Mouse (Mus musculus) Patski (cell line): ENCODE measurements around the gene Fzd4. TPM values are rescaled to one million over a fixed set of nuclear protein-coding genes. Genes with fewer than 3 reads are reported as not detected.

Source experiments
- ATAC-seq: fragments of 100-300 bp; one replicate; pipeline ENCODE4 v1.8.0; 2021
- CTCF ChIA-PET: fragments of 350-600 bp; sonication (Branson Sonifier 250); formaldehyde crosslinking; loops from one replicate; lab custom pipeline; 2022; ENCODE audit warnings: inconsistent platforms; lab: Charles Lee
- POLR2A ChIA-PET: fragments of 350-600 bp; sonication (Branson Sonifier 250); formaldehyde crosslinking; loops from one replicate; lab custom pipeline; 2022; ENCODE audit warnings: antibody characterized with exemption, inconsistent platforms; lab: Charles Lee
- DNase-seq: peaks from one replicate; pipeline ENCODE4 v3.0.0-alpha.2; 2011; ENCODE audit warnings: low read depth, low spot score
- H3K27me3 ChIP-seq: fragments of 371-371 bp; one replicate; pipeline ENCODE4 v1.5.1; 2021
- CTCF ChIP-seq: fragments of 100-300 bp; IDR thresholded peaks from one replicate; pipeline ENCODE4 v1.5.1; 2021
- in situ Hi-C: fragments of 300-500 bp; cut with MboI; formaldehyde crosslinking; loops from 3 replicates; pipeline ENCODE4 v1.11.1; 2018; ENCODE audit warnings: low pct_unique_long_range_greater_than_20kb, mixed read lengths
- polyA plus RNA-seq: library from polyadenylated mRNA; unstranded; gene quantifications from one replicate; pipeline ENCODE4 v1.2.3, GENCODE M21; 2021

Gene Fzd4
- polyA plus RNA-seq, 1 experiment from 2014 or later: 55.9 TPM

DNA sequence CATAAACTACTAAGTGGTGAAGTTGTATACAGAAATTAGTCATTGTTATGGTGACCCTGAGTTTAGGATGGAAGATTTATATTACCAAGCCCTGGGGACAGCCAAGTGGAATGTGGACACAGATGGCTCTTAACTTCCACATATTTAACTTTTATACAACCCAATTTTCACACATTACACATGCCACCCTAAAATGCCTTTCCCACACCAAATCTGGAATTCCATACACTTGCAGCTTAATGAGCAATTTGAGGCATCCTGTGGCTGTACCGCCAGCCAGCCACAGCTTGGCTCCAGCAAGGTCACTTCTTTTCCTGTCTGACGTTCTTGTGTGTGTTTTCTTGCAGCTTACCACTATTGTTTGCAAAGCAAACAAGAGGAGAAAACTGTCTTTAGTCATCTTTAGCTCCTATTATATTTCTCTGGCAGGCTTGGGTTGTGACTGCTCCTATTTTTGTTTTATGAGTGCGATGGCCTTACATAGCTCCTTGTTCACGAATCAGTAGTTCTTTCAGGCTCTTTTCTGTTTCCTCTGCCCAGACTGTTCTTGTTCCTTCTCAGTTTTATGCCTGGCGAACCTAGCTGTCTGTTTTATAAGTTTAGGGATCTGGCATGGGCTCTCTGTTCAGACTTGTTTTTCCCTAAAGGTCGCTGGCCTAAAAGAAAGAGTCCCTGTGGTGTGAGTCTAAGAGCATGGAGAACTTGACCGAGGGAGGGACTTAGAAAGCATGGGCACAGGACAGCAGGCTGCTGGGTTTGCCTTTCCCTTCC lies 23.0 kb upstream of the Fzd4 start:
- no peak for TF ChIP-seq CTCF
- POLR2A ChIA-PET: interaction anchor here (1.3 kb wide), 1 partner anchor 9 kb away, joined by 3 read pairs; no protein-coding TSS in a partner anchor
- in situ Hi-C loops: no loop called here
- DNase-seq (no peak), ATAC-seq (peak; percentile 85)
- CTCF ChIA-PET: interaction anchor here (1.0 to 1.3 kb wide), 2 partner anchors 16 to 20 kb away, joined by 3 read pairs; no protein-coding TSS in a partner anchor
- no peaks in the 10 kb centered on the region for H3K27me3 ChIP-seq

DNA sequence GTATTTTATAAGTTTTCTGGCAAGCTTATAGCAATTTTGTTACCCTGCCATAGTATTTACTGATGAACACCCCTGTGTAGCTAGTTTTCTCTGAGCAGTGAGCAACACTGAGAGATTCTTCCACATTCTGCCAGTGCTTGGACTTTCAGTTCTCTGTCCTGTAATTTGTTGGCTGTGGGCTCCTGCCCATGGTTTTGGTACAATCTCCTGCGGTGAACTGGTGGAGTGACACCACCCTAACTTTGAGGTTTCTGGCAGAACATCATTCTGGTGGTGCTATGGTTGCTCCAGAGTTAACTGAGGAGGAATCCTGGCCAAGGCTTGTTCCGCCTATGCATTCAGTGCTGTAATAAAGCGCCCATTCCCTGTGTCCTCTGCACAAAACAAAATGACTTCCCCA lies 21.3 kb upstream of the Fzd4 start:
- ChIA-PET POLR2A (no interaction called here), CTCF (interaction anchor here (1.6 to 1.7 kb wide), 2 partner anchors 9 to 31 kb away, joined by 3 to 4 read pairs; no protein-coding TSS in a partner anchor)
- no peak for TF ChIP-seq CTCF
- in situ Hi-C loops: no loop called here
- ATAC-seq (no peak), DNase-seq (no peak)
- H3K27me3 ChIP-seq: no peaks in the 10 kb centered on the region

DNA sequence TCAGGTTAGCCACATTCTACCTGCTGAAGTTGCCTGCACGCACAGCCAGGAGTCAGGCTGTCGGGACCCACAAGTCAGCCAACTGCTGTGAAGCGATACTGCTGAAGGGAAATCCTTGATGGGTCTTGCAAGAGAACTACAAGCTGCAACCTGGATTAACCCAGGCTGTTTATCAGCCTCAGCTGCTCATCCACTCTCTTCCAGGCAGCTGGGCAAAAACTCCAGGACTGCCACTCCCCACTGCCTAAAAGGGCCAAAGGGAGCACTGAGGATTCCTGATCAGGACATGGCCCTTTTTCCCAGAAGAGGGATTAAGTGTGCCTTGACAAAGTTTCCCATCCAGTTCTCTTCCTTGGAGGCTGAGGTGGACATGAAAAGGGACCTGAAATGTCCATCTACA lies 15.2 kb upstream of the Fzd4 start:
- ATAC-seq: no peak
- ChIA-PET CTCF (interaction anchor here (1.0 to 1.8 kb wide), 2 partner anchors 12 to 19 kb away, joined by 4 to 5 read pairs; no protein-coding TSS in a partner anchor), POLR2A (interaction anchor here (0.7 kb wide), 1 partner anchor 72 kb away, joined by 4 read pairs; no protein-coding TSS in a partner anchor)
- in situ Hi-C loops: no loop called here
- DNase-seq: no peak
- TF ChIP-seq CTCF: no peak
- H3K27me3 ChIP-seq: no peaks in the 10 kb centered on the region

DNA sequence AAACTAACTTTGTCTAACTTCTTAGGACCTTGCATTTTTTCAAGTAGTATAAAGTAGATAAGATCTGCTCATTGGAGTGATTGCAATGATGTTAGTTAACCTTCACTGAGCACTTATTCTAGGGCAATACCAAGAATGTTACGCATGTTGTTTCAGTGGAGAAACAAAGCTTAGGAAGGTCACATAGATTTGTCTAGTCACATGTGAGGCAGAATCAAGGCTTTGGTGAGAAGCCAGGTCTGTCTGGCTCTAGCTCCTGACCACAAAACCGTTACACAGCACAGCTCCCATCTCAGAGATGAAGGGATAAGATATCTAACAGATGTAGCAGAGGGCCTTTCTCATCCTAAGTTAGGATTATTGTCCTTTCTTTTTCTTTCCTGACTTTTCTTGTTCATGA lies 13.5 kb upstream of the Fzd4 start:
- ATAC-seq (peak; percentile 60), DNase-seq (no peak)
- no peaks in the 10 kb centered on the region for H3K27me3 ChIP-seq
- ChIA-PET POLR2A (no interaction called here), CTCF (interaction anchor here (1.4 to 3.3 kb wide), 3 partner anchors 11 to 31 kb away, joined by 3 to 20 read pairs (median 5); no protein-coding TSS in a partner anchor)
- TF ChIP-seq CTCF: no peak
- in situ Hi-C loops: no loop called here

DNA sequence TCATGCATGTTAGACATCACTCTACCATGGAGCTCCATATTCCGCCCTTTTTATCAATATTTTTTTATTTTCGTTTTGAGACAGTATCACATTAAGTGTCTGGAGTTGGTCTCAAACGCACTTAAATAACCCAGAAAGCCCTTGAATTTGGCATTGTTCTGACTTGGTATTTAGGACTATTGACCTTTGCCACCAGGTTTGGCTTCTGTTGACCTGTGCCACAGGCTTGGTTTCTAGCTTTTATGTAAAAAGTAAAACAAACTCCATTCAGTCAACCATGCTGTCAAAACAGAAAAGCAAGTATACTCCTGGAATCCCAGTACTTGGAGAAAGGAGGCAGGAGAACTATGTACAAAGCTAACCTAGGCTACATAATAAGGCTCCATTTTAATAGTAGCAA lies 12.9 kb upstream of the Fzd4 start:
- DNase-seq (no peak), ATAC-seq (no peak)
- H3K27me3 ChIP-seq: no peaks in the 10 kb centered on the region
- ChIA-PET CTCF (interaction anchor here (0.7 to 3.3 kb wide), 5 partner anchors 11 to 911 kb away, joined by 3 to 20 read pairs (median 3); no protein-coding TSS in a partner anchor), POLR2A (interaction anchor here (0.9 kb wide), 1 partner anchor 25 kb away, joined by 3 read pairs; no protein-coding TSS in a partner anchor)
- in situ Hi-C loops: no loop called here
- TF ChIP-seq CTCF: no peak

DNA sequence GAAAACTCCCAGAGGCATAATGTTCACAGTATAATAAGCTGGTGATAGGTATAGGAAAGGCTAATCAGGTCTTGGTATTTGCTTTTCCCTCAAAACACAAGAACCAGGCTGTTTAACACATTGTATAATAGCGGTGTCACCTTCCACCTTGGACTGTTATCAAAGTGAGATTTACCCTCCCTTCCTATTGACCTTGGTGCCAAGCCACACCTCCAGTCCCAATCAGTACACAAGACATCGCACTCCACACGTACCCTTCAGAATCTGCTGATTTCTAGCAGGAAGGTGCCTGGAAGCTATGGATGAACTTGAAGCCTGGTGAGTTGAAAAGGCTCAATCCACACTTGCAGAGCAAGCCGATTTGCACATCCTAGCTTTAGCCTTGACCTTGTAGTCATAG lies 12.3 kb upstream of the Fzd4 start:
- ATAC-seq: no peak
- no peak for TF ChIP-seq CTCF
- in situ Hi-C loops: no loop called here
- H3K27me3 ChIP-seq: no peaks in the 10 kb centered on the region
- DNase-seq: no peak
- ChIA-PET POLR2A (interaction anchor here (0.9 kb wide), 1 partner anchor 25 kb away, joined by 3 read pairs; no protein-coding TSS in a partner anchor), CTCF (interaction anchor here (0.9 to 3.3 kb wide), 4 partner anchors 8 to 27 kb away, joined by 3 to 20 read pairs (median 4); no protein-coding TSS in a partner anchor)

DNA sequence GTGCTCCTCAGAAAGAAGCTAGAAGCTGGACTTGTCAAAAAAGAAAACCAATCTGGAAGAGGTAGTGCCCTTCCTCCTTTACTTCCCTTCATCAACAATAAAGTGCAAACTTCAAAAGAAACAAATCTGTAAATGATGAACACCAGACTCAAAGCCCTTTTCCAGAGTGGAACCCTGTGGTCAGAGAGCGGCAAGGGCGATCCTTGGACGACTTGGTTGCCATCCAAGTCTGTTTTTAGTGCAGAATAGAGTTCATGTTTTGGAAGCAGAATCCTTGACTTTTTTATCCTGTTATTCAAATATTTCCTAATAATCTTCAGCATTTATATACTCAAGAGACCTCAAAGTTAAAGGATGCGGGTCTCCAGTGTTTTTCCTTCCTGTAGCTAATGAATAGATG lies 11.8 kb upstream of the Fzd4 start:
- ChIA-PET CTCF (interaction anchor here (1.1 to 3.3 kb wide), 2 partner anchors 8 to 10 kb away, joined by 3 to 20 read pairs; no protein-coding TSS in a partner anchor), POLR2A (no interaction called here)
- H3K27me3 ChIP-seq: no peaks in the 10 kb centered on the region
- ATAC-seq: no peak
- DNase-seq: no peak
- no peak for TF ChIP-seq CTCF
- in situ Hi-C loops: no loop called here

DNA sequence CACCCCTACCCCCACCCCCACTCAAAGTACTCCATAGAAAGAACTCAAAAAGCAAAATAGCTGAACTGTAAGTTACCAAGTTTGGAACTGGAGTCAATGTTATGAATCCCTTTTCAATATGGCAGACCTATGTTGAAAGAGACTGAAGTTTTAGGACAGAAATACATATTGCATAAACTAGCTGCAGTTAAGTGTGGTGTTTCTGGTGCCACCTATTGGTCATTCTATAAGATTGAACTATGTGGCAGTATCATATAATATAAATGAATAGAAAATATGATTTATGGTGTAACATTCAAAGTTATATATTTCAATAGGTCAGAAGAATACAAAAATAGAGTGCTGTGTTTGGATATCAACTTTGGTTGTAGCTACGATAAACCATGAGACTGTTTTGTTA lies 11.3 kb upstream of the Fzd4 start:
- ChIA-PET CTCF (interaction anchor here (1.1 to 3.3 kb wide), 2 partner anchors 9 kb away, joined by 3 to 20 read pairs; no protein-coding TSS in a partner anchor), POLR2A (no interaction called here)
- no peaks in the 10 kb centered on the region for H3K27me3 ChIP-seq
- no peak for ATAC-seq
- in situ Hi-C loops: no loop called here
- no peak for DNase-seq
- TF ChIP-seq CTCF: peak; percentile 12

DNA sequence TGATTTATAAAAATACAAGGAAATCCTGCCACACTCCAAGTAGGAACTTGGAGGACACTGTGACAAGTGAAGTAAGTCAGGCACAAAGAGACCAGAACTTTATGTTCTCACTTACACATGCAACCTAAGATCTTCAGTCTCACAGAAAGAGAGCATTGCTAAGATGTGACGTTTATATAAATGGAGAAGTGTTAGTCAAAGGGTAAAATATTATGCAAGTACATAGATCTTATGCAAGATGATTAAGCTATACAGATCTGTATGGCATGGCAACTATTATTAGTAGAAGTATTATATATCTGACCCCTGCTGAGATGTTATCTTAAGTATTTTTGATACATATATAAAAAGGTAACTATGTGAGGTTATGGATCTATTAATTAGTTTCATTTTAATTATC lies 8.8 kb upstream of the Fzd4 start:
- H3K27me3 ChIP-seq: no peaks in the 10 kb centered on the region
- CTCF ChIA-PET: interaction anchor here (1.0 kb wide), 1 partner anchor 13 kb away, joined by 3 read pairs; no protein-coding TSS in a partner anchor
- no peak for TF ChIP-seq CTCF
- POLR2A ChIA-PET: no interaction called here
- in situ Hi-C loops: no loop called here
- DNase-seq (no peak), ATAC-seq (no peak)

DNA sequence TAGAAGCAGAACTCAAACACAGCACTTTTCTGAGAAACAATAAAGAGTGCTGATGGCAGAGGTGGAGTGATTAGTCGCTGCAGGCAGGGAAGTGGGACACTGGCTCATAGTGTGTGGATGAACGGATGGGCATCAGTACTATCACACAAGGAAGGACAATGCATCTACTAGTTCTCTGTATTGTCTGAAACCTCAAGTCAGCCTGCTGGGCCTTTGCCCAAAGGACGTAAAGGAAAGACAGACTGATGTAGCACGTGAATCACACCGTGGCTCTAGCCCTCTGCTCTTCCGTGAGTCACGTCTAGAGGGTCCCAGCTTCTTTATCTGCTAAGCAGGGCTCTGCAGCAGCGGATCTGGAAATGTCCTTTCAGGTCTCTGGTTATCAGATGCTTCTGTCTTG lies 7.8 kb upstream of the Fzd4 start:
- in situ Hi-C loops: no loop called here
- ChIA-PET CTCF (interaction anchor here (1.8 kb wide), 1 partner anchor 228 kb away, joined by 5 read pairs; no protein-coding TSS in a partner anchor), POLR2A (no interaction called here)
- ATAC-seq: no peak
- no peak for TF ChIP-seq CTCF
- no peaks in the 10 kb centered on the region for H3K27me3 ChIP-seq
- DNase-seq: no peak
